Mouse (Mus musculus): ENCODE data around the gene Nmnat3. TPM values are rescaled to one million over a fixed set of nuclear protein-coding genes. Genes with fewer than 3 reads are reported as not detected.

The Nmnat3 gene
- polyA plus RNA-seq, 1 experiment from 2014 or later = 7.7 TPM

DNA sequence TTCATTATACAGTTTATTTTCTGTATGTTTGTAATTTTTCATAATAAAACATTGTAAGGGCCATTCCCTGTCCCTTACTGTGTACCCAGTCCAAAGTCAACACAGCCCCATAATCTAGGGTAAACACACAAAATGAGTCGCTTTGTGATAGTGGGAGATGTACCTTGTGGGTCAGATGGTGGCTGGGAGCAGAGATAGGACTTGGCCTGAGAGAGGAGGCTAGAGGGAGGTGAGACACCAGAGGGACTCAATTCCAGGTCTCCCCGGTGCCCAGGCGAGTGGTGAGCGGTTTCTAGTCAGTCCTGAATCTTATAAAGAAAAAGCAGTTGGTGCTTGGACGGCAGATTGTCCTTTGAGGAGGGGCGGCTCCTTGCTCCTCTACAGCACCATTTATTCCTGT lies 26.4 kb downstream of the Nmnat3 start:
- no peaks in the 10 kb centered on the region for H3K4me1 ChIP-seq (replicated peaks; ENCODE audit: control insufficient read depth, insufficient read depth)
- no peak overlapping the region for H3K4me2 ChIP-seq (replicated peaks; ENCODE audit: low read depth)
- no peaks in the 10 kb centered on the region for H3K36me3 ChIP-seq (ENCODE audit: control insufficient read depth, insufficient read depth, low read length)
- ATAC-seq (ENCODE audit: low FRiP score, low TSS enrichment) = peak; percentile 47; the same call in 1 of the 2 replicates
- no peak overlapping the region for H3K27ac ChIP-seq (replicated peaks)
- no peaks in the 10 kb centered on the region for H3K27me3 ChIP-seq (ENCODE audit: control insufficient read depth, insufficient read depth, low read length)
- no peak overlapping the region for H3K9ac ChIP-seq (ENCODE audit: low read length)
- DNase-seq (ENCODE audit: low spot score) = no peak
- TF ChIP-seq CTCF (IDR thresholded peaks at IDR 0.05; ENCODE audit: low read depth) = no peak
- TF ChIP-seq EP300 (optimal IDR thresholded peaks at IDR 0.05) = no peak
- no peak overlapping the region for H3K4me3 ChIP-seq (ENCODE audit: low read depth, low read length)
- WGBS = 66% methylated on average over 6 of the region's 6 CpGs
- no peaks in the 10 kb centered on the region for H3K9me3 ChIP-seq (ENCODE audit: control insufficient read depth, low read length)

DNA sequence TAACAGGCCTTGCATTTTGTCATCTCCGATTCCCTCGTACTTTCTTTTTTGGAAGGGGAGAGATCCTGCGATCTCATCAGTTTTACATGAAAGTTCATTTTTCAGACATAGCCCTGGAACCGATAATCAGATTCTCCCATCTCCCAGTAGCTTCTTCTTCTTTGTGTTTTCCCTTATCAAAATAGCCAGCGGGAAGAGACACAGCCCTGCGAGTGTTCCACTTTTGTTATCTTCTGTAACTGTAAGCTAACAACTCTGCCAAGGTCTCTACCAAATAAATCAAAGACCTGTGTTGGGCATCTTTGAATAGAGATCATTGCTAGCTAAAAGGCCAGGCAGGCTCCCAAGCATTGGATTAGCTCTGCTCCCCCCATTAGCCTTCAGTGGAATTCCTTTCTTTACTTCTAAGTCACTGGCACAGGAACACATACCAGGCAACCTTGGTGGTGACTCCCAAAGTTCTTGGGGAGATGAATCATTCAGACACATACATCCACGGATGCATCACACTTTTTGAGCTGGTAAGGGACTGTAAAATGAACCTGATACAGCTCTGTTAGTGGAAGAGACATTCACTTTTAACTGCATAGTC lies 26.9 kb downstream of the Nmnat3 start:
- no peak for ATAC-seq (ENCODE audit: low FRiP score, low TSS enrichment)
- WGBS = 76% methylated on average over 7 of the region's 7 CpGs
- H3K36me3 ChIP-seq (ENCODE audit: control insufficient read depth, insufficient read depth, low read length) = no peaks in the 10 kb centered on the region
- no peak overlapping the region for H3K4me3 ChIP-seq (ENCODE audit: low read depth, low read length)
- no peaks in the 10 kb centered on the region for H3K4me1 ChIP-seq (replicated peaks; ENCODE audit: control insufficient read depth, insufficient read depth)
- TF ChIP-seq EP300 (optimal IDR thresholded peaks at IDR 0.05) = no peak
- TF ChIP-seq CTCF (IDR thresholded peaks at IDR 0.05; ENCODE audit: low read depth) = no peak
- no peak overlapping the region for H3K9ac ChIP-seq (ENCODE audit: low read length)
- no peak overlapping the region for H3K27ac ChIP-seq (replicated peaks)
- H3K27me3 ChIP-seq (ENCODE audit: control insufficient read depth, insufficient read depth, low read length) = no peaks in the 10 kb centered on the region
- DNase-seq (ENCODE audit: low spot score) = no peak
- H3K9me3 ChIP-seq (ENCODE audit: control insufficient read depth, low read length) = no peaks in the 10 kb centered on the region
- no peak overlapping the region for H3K4me2 ChIP-seq (replicated peaks; ENCODE audit: low read depth)

DNA sequence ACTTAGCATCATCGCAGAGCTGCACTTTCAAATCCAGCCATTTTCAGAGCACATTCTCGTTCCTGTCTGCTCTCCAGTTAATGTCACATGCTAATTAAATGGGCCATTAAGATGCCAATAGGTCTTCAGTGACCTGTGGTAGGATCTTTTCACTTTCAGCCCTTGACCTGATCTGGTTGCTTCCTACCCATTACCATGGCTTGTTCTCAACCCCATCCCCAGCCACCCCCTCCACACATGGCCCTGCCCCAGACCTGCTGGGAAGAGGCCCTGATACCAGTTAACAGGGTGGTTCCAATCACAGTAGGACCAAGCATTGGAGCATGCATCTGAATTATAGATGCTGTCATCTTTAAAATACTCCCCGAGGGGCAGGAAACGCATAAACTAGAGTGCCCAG lies 30.7 kb downstream of the Nmnat3 start:
- 81% methylated on average over 4 of the region's 4 CpGs for WGBS
- TF ChIP-seq EP300 (optimal IDR thresholded peaks at IDR 0.05) = no peak
- TF ChIP-seq CTCF (IDR thresholded peaks at IDR 0.05; ENCODE audit: low read depth) = no peak
- Histone ChIP-seq H3K4me1 (replicated peaks; ENCODE audit: control insufficient read depth, insufficient read depth) (no peaks in the 10 kb centered on the region), H3K27ac (replicated peaks) (no peak overlapping the region), H3K4me2 (replicated peaks; ENCODE audit: low read depth) (no peak overlapping the region), H3K9ac (ENCODE audit: low read length) (no peak overlapping the region), H3K36me3 (ENCODE audit: control insufficient read depth, insufficient read depth, low read length) (no peaks in the 10 kb centered on the region), H3K27me3 (ENCODE audit: control insufficient read depth, insufficient read depth, low read length) (no peaks in the 10 kb centered on the region), H3K9me3 (ENCODE audit: control insufficient read depth, low read length) (0 out of 2 replicates have a peak, but pooled peaks cover 3% of the 10 kb centered on the region), H3K4me3 (ENCODE audit: low read depth, low read length) (no peak overlapping the region)
- DNase-seq (ENCODE audit: low spot score) (no peak), ATAC-seq (ENCODE audit: low FRiP score, low TSS enrichment) (no peak)

DNA sequence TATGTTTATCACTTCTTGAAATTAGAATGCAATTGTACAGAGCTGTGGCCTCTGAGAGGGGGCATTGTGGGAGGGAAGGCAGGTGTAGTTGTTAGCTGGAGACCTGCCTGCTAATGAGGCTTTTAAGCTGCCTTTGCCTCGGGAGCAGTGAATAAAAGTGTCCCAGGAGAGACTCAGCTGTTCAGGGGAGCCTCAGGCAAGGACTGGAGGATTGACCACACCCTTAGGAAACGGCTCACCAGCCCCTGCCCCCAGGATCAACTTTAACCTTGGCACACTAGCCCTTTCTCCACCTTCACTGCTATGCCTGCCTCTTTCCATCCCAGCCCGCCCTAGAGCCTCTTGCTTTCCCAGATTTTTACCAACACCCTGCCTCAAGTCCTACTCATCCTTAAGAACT lies 31.6 kb downstream of the Nmnat3 start:
- H3K36me3 ChIP-seq (ENCODE audit: control insufficient read depth, insufficient read depth, low read length) = no peaks in the 10 kb centered on the region
- H3K4me2 ChIP-seq (replicated peaks; ENCODE audit: low read depth) = no peak overlapping the region
- H3K27ac ChIP-seq (replicated peaks) = no peak overlapping the region
- H3K4me3 ChIP-seq (ENCODE audit: low read depth, low read length) = no peak overlapping the region
- no peak for DNase-seq (ENCODE audit: low spot score)
- no peak overlapping the region for H3K9ac ChIP-seq (ENCODE audit: low read length)
- H3K4me1 ChIP-seq (replicated peaks; ENCODE audit: control insufficient read depth, insufficient read depth) = no peaks in the 10 kb centered on the region
- no peaks in the 10 kb centered on the region for H3K27me3 ChIP-seq (ENCODE audit: control insufficient read depth, insufficient read depth, low read length)
- WGBS = 31% methylated on average over 3 of the region's 3 CpGs
- 0 out of 2 replicates have a peak, but pooled peaks cover 3% of the 10 kb centered on the region for H3K9me3 ChIP-seq (ENCODE audit: control insufficient read depth, low read length)
- TF ChIP-seq CTCF (IDR thresholded peaks at IDR 0.05; ENCODE audit: low read depth) (no peak), EP300 (optimal IDR thresholded peaks at IDR 0.05) (no peak)
- ATAC-seq (ENCODE audit: low FRiP score, low TSS enrichment) = no peak

DNA sequence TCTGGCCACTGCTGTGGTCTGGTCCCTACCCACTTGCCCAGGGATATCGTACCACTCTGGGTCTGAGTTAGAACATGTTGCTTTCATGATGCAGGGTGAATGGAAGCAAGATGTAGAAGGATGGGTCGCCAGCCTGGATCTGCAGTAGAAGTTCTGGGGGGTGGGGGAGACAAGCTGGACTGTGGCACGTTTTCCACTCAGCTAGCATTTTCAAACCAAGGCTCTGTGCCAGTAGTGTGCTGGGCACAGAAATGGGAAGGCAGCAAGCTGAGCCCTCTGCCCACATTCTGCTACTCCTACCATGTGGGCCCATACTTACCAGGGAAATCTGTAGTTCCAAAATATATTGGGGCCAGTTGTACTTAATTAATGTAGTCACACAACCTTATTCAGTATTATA lies 33.5 kb downstream of the Nmnat3 start:
- TF ChIP-seq EP300 (optimal IDR thresholded peaks at IDR 0.05) = no peak
- no peak for TF ChIP-seq CTCF (IDR thresholded peaks at IDR 0.05; ENCODE audit: low read depth)
- ATAC-seq (ENCODE audit: low FRiP score, low TSS enrichment) (no peak), DNase-seq (ENCODE audit: low spot score) (no peak)
- 84% methylated on average over 3 of the region's 3 CpGs for WGBS
- Histone ChIP-seq H3K4me3 (ENCODE audit: low read depth, low read length) (no peak overlapping the region), H3K27me3 (ENCODE audit: control insufficient read depth, insufficient read depth, low read length) (no peaks in the 10 kb centered on the region), H3K9ac (ENCODE audit: low read length) (no peak overlapping the region), H3K4me1 (replicated peaks; ENCODE audit: control insufficient read depth, insufficient read depth) (no peaks in the 10 kb centered on the region), H3K36me3 (ENCODE audit: control insufficient read depth, insufficient read depth, low read length) (no peaks in the 10 kb centered on the region), H3K9me3 (ENCODE audit: control insufficient read depth, low read length) (0 out of 2 replicates have a peak, but pooled peaks cover 3% of the 10 kb centered on the region), H3K27ac (replicated peaks) (no peak overlapping the region), H3K4me2 (replicated peaks; ENCODE audit: low read depth) (no peak overlapping the region)

DNA sequence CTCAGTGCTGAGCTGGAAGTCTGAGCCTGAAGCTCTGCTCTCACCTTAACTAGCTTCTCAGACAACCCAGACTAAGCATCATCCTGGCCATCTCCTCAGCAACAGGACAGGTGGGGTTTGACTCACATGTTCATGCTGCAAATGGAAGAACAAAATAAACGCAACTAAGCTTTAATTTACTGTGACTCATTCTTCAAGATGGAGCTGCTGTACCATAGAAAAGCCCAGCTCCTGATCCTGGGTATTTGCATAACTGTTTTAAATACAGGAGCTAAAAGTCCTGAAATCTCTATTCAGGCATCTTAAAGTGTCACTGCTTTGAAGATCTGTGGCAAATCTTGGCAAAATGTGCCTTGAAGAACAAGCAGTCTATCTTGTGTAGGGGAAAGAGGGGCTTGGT lies 38.9 kb downstream of the Nmnat3 start:
- no peaks in the 10 kb centered on the region for H3K27me3 ChIP-seq (ENCODE audit: control insufficient read depth, insufficient read depth, low read length)
- TF ChIP-seq CTCF (IDR thresholded peaks at IDR 0.05; ENCODE audit: low read depth) (no peak), EP300 (optimal IDR thresholded peaks at IDR 0.05) (no peak)
- 0 out of 2 replicates have a peak, but pooled peaks cover 3% of the 10 kb centered on the region for H3K9me3 ChIP-seq (ENCODE audit: control insufficient read depth, low read length)
- ATAC-seq (ENCODE audit: low FRiP score, low TSS enrichment) (no peak), DNase-seq (ENCODE audit: low spot score) (no peak)
- H3K4me3 ChIP-seq (ENCODE audit: low read depth, low read length) = no peak overlapping the region
- no peak overlapping the region for H3K9ac ChIP-seq (ENCODE audit: low read length)
- H3K36me3 ChIP-seq (ENCODE audit: control insufficient read depth, insufficient read depth, low read length) = no peaks in the 10 kb centered on the region
- H3K27ac ChIP-seq (replicated peaks) = no peak overlapping the region
- no peaks in the 10 kb centered on the region for H3K4me1 ChIP-seq (replicated peaks; ENCODE audit: control insufficient read depth, insufficient read depth)
- no peak overlapping the region for H3K4me2 ChIP-seq (replicated peaks; ENCODE audit: low read depth)
- WGBS = 52% methylated on average over 1 of the region's 1 CpGs

Data from stomach, postnatal 0 days (tissue).